Mouse (Mus musculus): ENCODE results near the gene Taf3.

DNA sequence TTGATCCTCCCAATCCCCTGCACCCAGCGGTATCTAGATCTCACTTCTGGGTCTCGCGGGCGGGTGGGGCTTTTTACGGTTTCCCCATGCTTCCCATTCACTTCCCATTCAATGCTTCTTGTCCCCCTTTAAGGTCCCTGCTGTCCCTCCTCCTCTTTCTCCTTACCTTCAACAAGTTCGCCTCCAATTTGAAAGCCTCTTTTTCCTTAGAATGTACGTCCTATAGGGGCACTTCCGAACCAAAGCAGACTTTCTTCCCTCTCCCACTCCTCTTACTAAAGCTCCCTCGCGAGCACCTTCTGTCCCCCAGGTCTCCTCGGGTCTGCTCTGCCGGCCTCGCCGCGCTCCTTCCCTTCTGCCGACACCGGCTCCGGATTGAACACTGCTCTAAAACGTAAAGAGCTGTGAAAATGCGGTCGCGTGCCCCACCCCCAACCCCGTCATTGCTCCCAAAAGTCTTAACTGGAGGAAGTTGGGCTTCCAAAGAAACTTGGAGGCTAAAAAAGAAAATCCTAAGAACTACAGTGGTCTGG, 158.7 kb downstream of the Taf3 start, which contains the start of gene Gata3:
- TF ChIP-seq GATA1 (IDR thresholded peaks at IDR 0.05; ENCODE audit: borderline replicate concordance, low read length): no peak
- no peak for TF ChIP-seq GATA2 (IDR thresholded peaks at IDR 0.05; ENCODE audit: borderline replicate concordance, low read depth, low read length)

Measured in G1E (cell line).